Mouse (Mus musculus) intestine, embryonic 14.5 days (tissue): ENCODE results near the gene Gm49380. TPM values are rescaled to one million over a fixed set of nuclear protein-coding genes. Genes with fewer than 3 reads are reported as not detected.

Experiments
- ATAC-seq: fragments of 200-750 bp; cut with Nextera tagmentation; replicated peaks from 2 replicates; pipeline ENCODE4 v1.8.0; 2017; ENCODE audit warnings: low read depth, moderate number of reproducible peaks, moderate TSS enrichment, moderate library complexity; ENCODE audit not compliant: low FRiP score, low TSS enrichment
- DNase-seq: peaks from one replicate; pipeline ENCODE4 v3.0.0-alpha.2; 2018; ENCODE audit warnings: low spot score
- H3K27ac ChIP-seq: fragments of 300-500 bp; sonication (generic); 2 replicates; pipeline ENCODE4 v1.5.1; 2014; ENCODE audit warnings: low read depth, mild to moderate bottlenecking, control low read depth
- H3K27me3 ChIP-seq: fragments of 300-500 bp; sonication (generic); replicated peaks from 2 replicates; pipeline ENCODE4 v1.6.1; 2014; ENCODE audit warnings: low read length, control low read depth; ENCODE audit not compliant: control insufficient read depth, insufficient read depth
- H3K36me3 ChIP-seq: fragments of 300-500 bp; sonication (generic); 2 replicates; pipeline ENCODE4 v1.6.1; 2014; ENCODE audit warnings: low read length, control low read depth; ENCODE audit not compliant: control insufficient read depth, insufficient read depth
- H3K4me1 ChIP-seq: fragments of 300-500 bp; sonication (generic); replicated peaks from 2 replicates; pipeline ENCODE4 v1.6.1; 2014; ENCODE audit warnings: low read length, control low read depth, mixed read lengths; ENCODE audit not compliant: control insufficient read depth, insufficient read depth
- H3K4me2 ChIP-seq: fragments of 300-500 bp; sonication (generic); 2 replicates; pipeline ENCODE4 v1.6.1; 2014; ENCODE audit warnings: low read length
- H3K4me3 ChIP-seq: fragments of 300-500 bp; sonication (generic); 2 replicates; pipeline ENCODE4 v1.5.1; 2014; ENCODE audit warnings: low read depth, low read length, control low read depth, mixed read lengths
- H3K9ac ChIP-seq: fragments of 300-500 bp; sonication (generic); 2 replicates; pipeline ENCODE4 v1.6.1; 2014; ENCODE audit warnings: mild to moderate bottlenecking, low read length
- H3K9me3 ChIP-seq: fragments of 300-500 bp; sonication (generic); 2 replicates; pipeline ENCODE4 v1.6.1; 2016; ENCODE audit warnings: low read length, control low read depth; ENCODE audit not compliant: control insufficient read depth
- WGBS: fragments of 180-500 bp; shearing (Covaris S2); extraction: QIAGEN DNeasy Blood & Tissue Kit; methylation state at CpG from one replicate; pipeline ENCODE4 v1.1.7; 2014; 5-methylcytosine and 5-hydroxymethylcytosine counted together
- polyA plus RNA-seq: library from polyadenylated mRNA; unstranded; fragments of >200 nt; fragmentation: Nextera tagmentation; extraction: Ambion mirVana; gene quantifications from 2 replicates; pipeline ENCODE4 v1.2.1, GENCODE M21; 2014

Gene Gm49380
- polyA plus RNA-seq, 1 experiment from 2014 or later, result 0.14 TPM

DNA sequence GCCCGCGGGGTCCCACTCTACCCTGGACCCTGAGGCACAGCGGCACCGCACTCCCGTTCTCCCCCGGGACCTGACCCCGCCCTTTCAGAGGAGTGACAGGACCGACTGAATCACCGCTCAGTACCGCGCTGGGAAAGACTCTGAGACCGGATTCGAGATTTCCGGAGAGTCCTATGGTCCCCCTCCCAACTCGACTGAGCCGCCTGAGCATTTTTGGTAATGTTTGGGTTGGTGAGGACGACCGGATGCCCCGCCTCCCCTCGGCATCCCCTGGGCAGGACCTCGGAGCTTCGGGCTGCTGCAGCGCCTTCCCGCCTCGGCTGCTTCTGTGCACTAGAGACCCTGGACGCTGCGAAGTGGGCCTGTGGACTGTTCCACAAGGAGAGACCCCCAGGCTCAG lies 16.7 kb upstream of the Gm49380 start:
- Histone ChIP-seq H3K36me3 (no peaks in the 10 kb centered on the region), H3K4me2 (peak overlapping the region; percentile 81), H3K4me3 (peak overlapping the region; percentile 33), H3K4me1 (peaks cover 46% of the 10 kb centered on the region), H3K9me3 (no peaks in the 10 kb centered on the region), H3K27ac (peak overlapping the region; percentile 89), H3K27me3 (peaks cover 15% of the 10 kb centered on the region; the same call in 1 of the 2 replicates), H3K9ac (peak overlapping the region; percentile 43)
- under 1% methylated on average over 27 of the region's 27 CpGs for WGBS
- ATAC-seq (peak; percentile 59), DNase-seq (peak; percentile 85)

DNA sequence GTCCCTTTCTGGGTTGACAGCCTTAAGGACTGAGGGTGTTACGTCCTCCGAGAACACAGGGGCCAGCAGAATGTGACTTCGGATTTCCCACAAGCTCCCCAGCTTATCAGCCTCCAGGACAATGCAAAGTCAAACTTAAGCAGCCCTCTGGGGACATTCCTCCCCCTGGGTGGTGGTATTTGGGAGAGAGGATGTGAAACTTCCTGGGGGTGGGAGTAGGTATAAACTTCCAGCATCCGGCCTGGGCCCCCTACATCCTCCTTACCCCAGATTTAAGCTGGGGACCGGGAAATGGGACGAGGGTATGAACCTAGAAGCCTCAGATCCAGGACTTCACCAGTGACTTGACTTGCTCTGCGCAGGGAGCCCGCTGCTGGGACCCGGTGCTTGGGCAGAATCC lies 16.3 kb upstream of the Gm49380 start:
- 5% methylated on average over 9 of the region's 9 CpGs for WGBS
- DNase-seq, result no peak
- no peak for ATAC-seq
- peak overlapping the region; percentile 81 for H3K4me2 ChIP-seq
- H3K4me3 ChIP-seq, result peak overlapping the region; percentile 33
- peaks cover 15% of the 10 kb centered on the region; the same call in 1 of the 2 replicates for H3K27me3 ChIP-seq
- H3K9ac ChIP-seq, result peak overlapping the region; percentile 43
- peak overlapping the region; percentile 89 for H3K27ac ChIP-seq
- no peaks in the 10 kb centered on the region for H3K9me3 ChIP-seq
- no peaks in the 10 kb centered on the region for H3K36me3 ChIP-seq
- H3K4me1 ChIP-seq, result peaks cover 44% of the 10 kb centered on the region

DNA sequence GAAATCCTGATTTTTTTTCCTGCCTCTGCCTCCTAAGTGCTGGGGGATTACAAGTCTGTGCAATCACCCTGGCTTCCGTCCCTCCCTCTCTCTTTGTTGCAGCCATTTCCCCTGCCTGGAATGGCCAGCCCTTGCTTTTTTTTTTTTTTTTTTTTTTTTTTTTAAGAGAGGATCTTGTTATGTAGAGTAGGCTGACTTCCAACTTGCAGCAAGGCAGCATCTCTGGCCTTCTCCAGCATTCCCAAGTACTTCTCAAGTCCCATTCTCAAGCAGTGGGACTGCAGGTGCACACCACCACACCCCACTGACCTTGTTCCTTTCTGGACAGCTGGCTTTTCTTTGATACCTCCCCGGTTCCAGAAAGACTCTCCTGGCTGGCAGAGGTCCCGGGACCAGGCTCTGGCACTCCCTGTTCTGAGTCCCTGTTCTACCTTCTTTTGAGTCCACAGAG lies 14.1 kb upstream of the Gm49380 start:
- no peaks in the 10 kb centered on the region for H3K36me3 ChIP-seq
- no peak overlapping the region for H3K27ac ChIP-seq
- H3K4me2 ChIP-seq, result no peak overlapping the region
- peaks cover 32% of the 10 kb centered on the region for H3K4me1 ChIP-seq
- no peak for DNase-seq
- ATAC-seq, result no peak
- no peak overlapping the region for H3K4me3 ChIP-seq
- H3K9me3 ChIP-seq, result no peaks in the 10 kb centered on the region
- 61% methylated on average over 3 of the region's 3 CpGs for WGBS
- H3K27me3 ChIP-seq, result 0 out of 2 replicates have a peak, but pooled peaks cover 2% of the 10 kb centered on the region
- no peak overlapping the region for H3K9ac ChIP-seq

DNA sequence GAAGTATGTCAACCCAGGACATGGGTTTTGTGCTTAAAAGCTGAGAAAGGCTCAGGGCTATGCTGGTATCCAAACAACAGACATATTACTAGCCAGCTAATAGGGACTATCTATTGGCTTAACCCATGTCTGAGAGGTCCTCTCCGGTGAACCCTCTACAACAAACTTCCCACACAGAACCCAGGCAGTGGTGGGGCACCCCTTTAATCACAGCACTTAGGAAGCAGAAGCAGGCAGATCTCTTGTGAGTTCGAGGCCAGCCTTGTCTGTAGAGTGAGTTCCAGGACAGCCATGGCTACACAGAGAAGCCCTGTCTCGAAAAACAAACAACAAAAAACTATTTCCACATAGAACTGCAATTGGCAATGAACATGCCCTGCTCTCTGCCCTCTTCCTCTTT lies 13.4 kb upstream of the Gm49380 start:
- Histone ChIP-seq H3K36me3 (no peaks in the 10 kb centered on the region), H3K4me1 (peaks cover 30% of the 10 kb centered on the region), H3K4me3 (no peak overlapping the region), H3K27me3 (no peaks in the 10 kb centered on the region), H3K9ac (no peak overlapping the region), H3K9me3 (no peaks in the 10 kb centered on the region), H3K27ac (no peak overlapping the region), H3K4me2 (no peak overlapping the region)
- WGBS, result 83% methylated on average over 3 of the region's 3 CpGs
- ATAC-seq (no peak), DNase-seq (no peak)

DNA sequence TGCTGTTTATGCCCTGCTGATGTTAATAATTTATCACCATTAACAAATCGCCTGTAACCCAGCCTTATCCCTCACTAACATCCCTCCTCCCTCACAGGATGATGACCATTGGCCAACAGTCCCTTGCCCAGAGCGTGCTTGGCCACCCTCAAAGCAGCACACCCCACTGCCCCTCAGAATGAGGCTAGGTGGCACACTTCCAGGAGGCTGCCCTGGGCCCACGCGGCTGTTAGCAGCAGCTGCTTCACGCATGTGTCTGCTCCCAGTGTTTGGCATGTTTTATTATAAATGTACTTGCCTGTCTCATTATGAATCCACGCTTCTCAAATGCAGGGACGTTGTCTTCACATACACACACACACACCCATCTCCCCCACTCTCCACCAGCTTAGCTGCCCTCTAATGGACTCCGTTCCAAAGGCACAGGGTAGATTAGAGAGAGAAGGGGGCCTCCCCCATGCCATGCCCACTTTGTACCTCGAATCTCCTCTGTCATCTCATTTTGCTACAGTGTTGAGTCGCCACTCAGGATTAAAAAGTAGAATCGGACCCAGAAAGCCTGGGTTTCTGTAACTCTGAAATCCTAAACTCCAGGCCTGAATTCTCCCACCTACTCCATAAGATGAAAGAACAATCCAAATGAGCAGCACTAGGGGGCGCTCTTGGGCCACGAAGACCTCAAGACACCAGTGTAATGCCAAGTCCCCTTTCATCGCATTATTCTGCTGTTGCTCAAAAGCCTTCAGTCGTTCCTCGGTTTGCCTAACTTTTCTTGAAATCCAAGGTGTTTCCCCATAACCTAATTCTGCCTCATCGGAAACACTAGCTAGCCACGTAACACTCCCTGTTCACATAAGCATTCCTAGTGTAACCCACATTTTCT lies 12.5 kb upstream of the Gm49380 start:
- no peak overlapping the region for H3K27ac ChIP-seq
- H3K9ac ChIP-seq, result no peak overlapping the region
- DNase-seq, result peak; percentile 95
- ATAC-seq, result no peak
- no peaks in the 10 kb centered on the region for H3K27me3 ChIP-seq
- peaks cover 21% of the 10 kb centered on the region for H3K4me1 ChIP-seq
- no peak overlapping the region for H3K4me3 ChIP-seq
- H3K36me3 ChIP-seq, result no peaks in the 10 kb centered on the region
- H3K9me3 ChIP-seq, result no peaks in the 10 kb centered on the region
- peak overlapping the region; percentile 33; the same call in 1 of the 2 replicates for H3K4me2 ChIP-seq
- 25% methylated on average over 18 of the region's 18 CpGs for WGBS

DNA sequence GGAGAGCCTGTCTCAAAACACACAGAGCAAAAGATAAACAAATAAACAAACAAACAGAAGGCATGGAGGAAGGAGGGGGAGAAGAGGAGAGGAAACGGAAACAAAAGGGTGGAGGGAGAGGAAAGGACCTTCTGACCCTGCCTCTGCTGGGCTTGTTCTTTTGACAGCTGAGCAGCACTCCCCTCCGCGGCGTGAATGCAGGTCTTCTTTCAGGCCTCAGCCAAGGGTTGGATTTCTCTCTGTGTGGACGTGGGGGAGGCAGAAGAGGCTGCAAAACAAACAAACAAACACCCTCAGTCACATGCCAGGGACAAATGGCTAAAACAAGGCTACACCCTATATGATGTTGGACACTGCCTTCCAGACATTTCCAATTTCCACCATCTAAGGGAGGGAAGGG lies 11.7 kb upstream of the Gm49380 start:
- Histone ChIP-seq H3K4me1 (peaks cover 14% of the 10 kb centered on the region), H3K27ac (no peak overlapping the region), H3K9ac (no peak overlapping the region), H3K27me3 (no peaks in the 10 kb centered on the region), H3K4me3 (no peak overlapping the region), H3K9me3 (no peaks in the 10 kb centered on the region), H3K36me3 (no peaks in the 10 kb centered on the region), H3K4me2 (no peak overlapping the region)
- DNase-seq (no peak), ATAC-seq (no peak)
- WGBS, result 66% methylated on average over 5 of the region's 5 CpGs

DNA sequence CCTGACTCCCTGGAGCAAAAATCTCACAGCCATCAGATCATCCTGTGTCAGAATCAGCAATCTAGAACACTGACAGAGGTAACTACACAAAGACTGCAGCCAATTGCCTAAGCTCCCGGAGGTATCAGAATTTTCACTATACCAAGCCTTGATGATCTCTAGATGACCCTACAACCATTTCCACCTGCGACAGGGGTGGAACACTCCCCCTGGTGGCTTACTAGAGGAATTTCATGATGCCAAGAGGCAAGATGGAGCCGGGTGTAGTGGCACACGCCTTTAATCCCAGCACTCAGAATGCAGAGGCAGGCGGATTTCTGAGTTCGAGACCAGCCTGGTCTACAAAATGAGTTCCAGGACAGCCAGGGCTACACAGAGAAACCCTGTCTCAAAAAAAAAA lies 11.0 kb upstream of the Gm49380 start:
- H3K9ac ChIP-seq, result no peak overlapping the region
- no peak overlapping the region for H3K27ac ChIP-seq
- no peaks in the 10 kb centered on the region for H3K9me3 ChIP-seq
- H3K4me1 ChIP-seq, result peaks cover 8% of the 10 kb centered on the region
- H3K4me3 ChIP-seq, result no peak overlapping the region
- H3K27me3 ChIP-seq, result no peaks in the 10 kb centered on the region
- WGBS, result 67% methylated on average over 6 of the region's 6 CpGs
- H3K4me2 ChIP-seq, result no peak overlapping the region
- DNase-seq (no peak), ATAC-seq (no peak)
- no peaks in the 10 kb centered on the region for H3K36me3 ChIP-seq

DNA sequence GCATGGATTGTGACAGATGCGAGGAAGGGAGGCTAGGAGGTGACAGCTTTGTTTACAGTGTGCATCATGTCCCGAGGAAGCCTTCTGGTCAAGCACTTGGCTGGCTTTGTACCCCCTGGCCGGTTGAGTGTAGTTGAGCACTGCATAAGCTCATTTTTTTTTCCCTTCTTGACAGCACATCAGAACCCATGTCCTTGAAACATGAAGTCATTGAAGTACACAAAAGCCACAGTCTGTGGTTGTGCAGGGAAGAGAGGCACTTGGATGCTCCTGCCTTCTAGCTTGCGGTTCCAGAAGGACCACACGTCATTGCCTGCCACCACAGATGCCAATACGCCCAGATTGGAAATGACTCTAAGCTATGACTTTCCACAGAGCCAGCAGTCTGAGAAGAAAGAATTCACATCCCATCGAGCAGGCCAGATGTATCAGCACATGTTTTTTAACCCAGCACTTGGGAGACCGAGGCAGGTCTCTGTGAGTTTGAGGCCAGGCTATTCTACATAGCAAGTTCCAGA lies 6.7 kb upstream of the Gm49380 start:
- DNase-seq (no peak), ATAC-seq (no peak)
- no peak overlapping the region for H3K4me2 ChIP-seq
- H3K27ac ChIP-seq, result no peak overlapping the region
- no peaks in the 10 kb centered on the region for H3K36me3 ChIP-seq
- H3K4me3 ChIP-seq, result no peak overlapping the region
- H3K9me3 ChIP-seq, result no peaks in the 10 kb centered on the region
- 60% methylated on average over 8 of the region's 8 CpGs for WGBS
- H3K4me1 ChIP-seq, result no peaks in the 10 kb centered on the region
- no peak overlapping the region for H3K9ac ChIP-seq
- no peaks in the 10 kb centered on the region for H3K27me3 ChIP-seq
